Mouse (Mus musculus) cerebral cortex, adult 2 months (tissue): ENCODE data around the gene Zfp105.

Experiments
- WGBS: fragments of 180-500 bp; shearing (Covaris S2); methylation state at CpG from one replicate; pipeline ENCODE4 v1.1.7; 2018; 5-methylcytosine and 5-hydroxymethylcytosine counted together

Zfp105 gene

DNA sequence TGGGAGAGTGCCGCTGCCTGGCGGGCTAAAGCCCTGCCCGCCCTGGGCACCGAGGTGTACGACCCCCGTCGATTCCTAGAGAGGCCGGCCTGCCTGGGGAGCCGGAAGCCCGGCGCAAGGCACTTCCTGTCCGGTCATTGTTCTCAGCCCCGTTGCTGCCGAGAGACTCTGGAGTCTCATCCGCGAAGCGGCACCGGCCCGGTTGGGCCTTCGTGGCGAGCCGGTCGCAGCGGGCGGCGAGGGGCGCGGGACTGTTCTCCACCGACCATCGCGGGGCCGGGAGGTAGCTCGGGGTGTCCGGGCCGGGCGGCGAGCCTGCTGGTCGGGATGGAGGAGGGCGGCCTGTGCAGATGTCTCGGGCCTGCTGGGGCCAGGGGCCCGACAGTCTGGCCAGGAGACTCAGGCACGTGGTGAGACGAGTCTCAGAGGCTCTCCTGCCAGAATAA lies at the start of gene Zfp105:
Gene Zfp105 (plus strand): TSS at position 137 of the 446 bp plus-strand sequence.
- 1% methylated on average over 43 of the region's 43 CpGs for WGBS

DNA sequence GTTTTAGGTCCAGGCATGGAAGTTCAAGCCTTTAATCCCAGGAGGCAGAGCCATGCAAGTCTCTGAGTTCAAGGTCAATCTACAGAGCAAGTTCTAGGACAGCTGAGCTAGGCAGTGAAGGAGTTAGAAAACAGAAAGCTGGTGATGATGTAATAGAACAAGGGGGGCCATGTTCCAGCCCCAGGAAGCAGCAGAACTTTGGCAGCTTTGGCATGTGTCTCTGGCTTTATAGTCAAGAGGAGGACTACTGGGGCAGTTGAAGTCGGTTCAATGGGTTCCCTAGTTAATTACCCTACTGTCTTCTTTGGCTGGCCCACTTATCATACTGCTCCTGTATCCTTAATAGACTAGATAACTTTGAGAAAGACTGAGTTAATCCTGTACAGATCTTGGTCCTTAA lies 48.2 kb upstream of the Zfp105 start:
- WGBS = 81% methylated on average over 1 of the region's 1 CpGs

DNA sequence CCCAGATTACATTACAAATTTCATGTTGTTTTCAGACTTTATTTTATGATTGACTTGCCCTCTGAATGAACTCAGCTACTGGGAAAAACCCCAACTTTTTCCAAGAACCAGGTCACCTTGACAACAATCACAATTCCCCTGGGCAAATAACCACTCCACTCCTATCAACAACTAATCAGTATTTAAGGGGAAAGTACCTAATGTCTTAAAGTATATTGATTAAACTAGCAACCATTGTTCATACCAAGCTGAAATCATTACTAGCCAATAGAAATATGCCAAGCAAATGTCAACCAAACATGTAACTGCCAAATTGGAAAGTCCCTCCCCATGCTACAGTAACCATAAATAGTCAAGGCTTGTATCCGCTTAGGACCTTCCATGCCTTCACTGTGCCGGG lies 47.7 kb upstream of the Zfp105 start:
- WGBS = 94% methylated on average over 2 of the region's 2 CpGs

DNA sequence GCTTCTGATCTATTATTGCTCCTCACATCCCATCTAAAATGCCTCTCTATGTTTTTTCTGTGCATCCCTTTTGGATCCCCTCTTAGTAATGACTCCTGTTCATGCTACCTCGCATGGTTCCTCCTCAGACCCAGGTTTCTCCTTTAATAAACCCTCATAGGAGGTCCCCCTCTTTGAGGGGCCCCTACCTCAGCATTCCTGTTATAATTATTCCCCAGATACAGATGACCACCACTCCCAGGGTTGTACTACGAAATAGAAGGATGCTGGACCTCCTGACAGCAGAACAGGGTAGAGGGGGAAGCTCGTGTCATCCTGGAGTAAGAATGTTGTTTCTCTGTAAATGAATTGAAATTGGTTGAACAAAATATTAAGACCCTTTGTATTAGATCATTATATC lies 37.5 kb upstream of the Zfp105 start, which contains the start of gene Zkscan7:
Gene Zkscan7 (plus strand): TSS at position 301 of the 400 bp plus-strand sequence.
- 94% methylated on average over 3 of the region's 3 CpGs for WGBS

DNA sequence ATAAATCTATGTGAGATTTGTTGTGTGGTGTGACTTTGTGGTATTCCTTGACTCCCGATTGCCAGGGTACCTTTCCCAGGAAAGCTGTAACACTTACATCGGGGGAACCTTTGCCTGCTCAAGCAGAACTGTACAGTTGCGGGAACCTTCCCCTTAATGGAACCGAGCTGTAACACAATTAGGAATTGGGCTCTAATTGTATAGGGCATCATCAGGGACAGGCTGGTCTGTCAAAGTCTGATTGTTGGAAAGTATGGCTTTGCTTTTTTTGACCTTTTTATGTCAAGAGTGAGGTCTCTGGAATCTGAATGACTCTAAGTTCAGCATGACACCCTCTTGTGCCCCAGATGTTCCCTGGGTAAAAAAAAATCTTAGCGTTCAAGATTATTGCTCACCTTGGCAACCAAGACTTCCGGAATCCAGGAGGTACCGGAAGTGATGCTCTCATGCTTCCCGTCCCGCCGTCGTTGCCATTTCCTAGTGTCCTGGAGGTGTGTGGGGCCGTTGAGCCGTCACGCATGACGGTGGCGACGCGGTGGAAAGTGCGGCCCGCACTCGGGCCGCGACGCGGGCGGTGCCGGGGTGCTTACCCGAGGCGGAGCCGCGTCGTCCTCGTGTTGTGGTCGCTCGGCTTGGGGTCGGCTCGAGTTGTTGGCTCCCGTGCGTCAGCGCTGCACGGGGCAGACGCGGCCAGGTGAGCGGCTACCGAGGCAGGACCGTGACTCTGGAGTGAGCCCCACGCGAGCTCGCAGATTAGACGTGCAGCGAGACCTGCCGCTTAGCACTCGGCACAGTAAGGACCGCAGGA lies 36.3 kb upstream of the Zfp105 start:
- WGBS = 6% methylated on average over 54 of the region's 54 CpGs

DNA sequence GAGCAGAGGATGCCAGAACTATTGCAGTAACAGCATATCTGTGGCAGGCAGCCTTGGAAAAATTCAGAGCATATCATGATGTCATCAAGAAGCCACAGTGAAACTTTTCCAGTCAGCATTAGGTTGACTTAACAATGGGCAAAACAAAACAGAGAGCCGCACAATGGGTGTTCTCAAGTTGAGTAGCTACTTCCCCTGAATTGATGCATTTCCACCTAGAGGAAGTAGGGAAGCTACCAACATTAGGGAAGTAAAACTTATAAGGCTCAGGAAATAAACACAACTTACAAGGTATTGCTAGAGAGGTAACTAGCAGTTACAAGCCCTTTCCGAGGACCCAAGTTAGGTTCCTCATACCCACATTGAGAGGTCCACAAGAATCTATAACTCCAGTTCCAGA lies 21.8 kb upstream of the Zfp105 start:
- 94% methylated on average over 2 of the region's 2 CpGs for WGBS

DNA sequence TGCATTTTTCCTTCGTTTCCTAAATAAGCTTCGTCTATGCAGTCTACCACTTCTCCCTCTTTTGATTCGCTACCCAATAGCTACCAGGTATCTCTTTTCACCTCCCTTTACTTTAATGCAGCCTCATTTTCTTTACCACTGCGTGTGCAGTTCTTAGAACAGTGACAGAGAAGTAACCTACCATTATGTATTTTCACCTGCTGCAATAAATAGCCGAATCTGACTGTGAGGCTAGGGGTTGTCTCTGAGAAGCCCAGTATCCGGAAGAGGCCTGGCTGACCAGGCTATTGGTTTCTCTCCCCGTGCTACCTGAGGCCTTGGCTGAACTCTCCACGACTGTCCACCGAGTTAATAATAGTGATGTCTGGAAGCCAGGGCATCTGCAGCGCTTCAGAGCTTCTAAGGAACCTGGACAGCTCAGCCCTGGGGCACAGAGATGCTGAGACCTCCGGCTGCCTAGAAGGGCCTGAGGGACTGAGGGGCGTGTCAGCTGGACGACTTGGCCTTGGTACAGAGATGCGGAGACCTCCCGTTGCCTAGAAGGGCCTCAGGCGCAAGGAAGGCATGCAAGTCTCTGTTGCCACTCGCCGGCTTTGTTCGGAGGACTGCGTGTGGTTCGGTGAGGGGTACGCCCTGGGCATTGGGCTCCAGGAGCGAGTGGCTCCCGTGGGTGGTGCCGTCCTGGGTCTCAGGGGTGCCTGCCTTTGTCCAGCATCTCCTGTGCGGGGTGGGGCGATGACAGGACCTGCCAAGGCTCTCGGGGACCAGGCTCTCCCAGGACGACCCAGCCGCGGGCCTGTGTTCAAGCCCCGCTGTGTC lies 19.9 kb upstream of the Zfp105 start:
- WGBS = 22% methylated on average over 32 of the region's 32 CpGs

DNA sequence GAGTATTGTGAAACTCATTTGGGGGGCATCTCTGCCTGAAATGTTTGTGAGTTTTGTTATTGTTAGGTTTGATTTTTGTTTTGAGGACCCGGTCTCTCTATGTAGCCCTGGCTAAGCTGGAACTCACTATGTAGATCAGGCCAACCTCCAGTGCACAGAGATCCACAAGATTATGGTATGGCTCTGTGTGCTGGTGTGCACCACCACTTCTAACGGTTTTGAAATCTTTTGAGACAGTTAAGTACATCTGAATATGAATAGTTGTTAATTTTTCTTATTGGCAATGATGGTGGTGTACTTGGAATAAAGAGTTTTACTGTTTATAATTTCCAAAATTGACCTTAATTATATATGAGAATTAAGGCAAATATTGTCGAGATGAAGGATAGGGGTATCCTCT lies 436 bp upstream of the Zfp105 start:
- 47% methylated on average over 3 of the region's 3 CpGs for WGBS

DNA sequence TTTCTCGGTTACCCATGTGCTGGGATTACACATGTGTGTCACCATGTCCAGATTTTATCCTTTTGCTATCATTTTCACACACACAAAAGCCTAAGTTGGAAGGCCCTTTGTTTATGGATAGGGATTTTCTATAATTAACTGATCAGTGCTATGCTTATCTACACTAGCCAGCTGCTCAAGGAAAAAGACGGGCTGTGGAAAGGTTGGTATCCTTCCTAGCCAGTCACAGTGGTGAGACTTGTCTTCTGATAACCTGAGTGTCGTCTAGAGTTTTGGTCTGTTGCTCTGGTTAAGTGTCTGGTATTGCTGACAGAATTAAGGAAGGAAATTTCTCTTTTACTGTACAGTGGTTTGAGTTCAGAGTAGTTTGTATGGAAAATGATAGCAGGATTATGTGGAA lies 6.0 kb downstream of the Zfp105 start:
- 97% methylated on average over 3 of the region's 3 CpGs for WGBS

DNA sequence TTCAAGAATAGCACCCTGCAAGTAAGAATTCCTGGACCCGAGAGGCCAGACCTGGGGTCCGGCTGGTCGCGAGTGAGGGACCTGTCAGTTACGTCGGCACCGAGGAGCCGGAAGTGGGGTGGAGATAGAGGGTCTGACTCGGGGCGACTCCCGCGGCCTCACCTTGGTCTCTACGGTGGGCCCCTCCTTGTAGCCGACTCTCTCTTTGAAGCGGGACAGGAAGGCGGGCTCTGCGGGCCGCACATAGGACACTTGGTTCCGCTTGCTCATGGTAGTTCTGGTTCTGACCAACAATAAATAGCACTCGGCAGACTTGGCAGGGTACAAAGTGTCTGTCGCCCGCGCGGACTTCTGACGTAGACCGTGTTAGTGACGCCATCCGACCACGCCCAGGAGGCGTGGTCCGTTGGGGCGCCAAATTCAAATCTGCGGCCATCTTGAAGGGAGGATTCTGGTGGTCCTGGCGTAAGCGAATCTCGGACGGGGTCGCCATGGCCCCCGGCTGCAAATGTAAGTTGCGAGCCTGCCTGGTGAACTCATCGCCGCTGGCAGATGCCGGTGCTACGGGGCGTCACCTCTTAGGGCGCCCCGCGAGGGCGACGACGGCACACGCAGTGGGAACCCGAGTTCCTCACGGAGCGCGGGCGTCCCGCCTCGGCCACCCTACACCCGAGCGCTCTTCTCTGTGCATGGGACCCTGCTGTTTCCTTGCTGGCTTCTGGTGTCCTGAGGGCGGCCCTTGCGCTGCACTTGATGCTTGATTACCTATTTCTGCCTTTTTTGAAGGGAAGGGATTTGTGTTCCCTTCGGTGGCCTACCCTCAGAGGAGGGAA lies 28.0 kb downstream of the Zfp105 start, which contains the start of the genes 1110059G10Rik and Kif15:
Gene 1110059G10Rik (minus strand): TSS at position 358 of the 833 bp plus-strand sequence.
Gene Kif15 (plus strand): TSS at position 404 of the 833 bp plus-strand sequence.
- under 1% methylated on average over 64 of the region's 64 CpGs for WGBS
